Mouse (Mus musculus) adrenal gland, postnatal 36 days (tissue): ENCODE measurements around the gene Olfr1369-ps1. TPM values are rescaled to one million over a fixed set of nuclear protein-coding genes. Genes with fewer than 3 reads are reported as not detected.
"Not testable (repeated sequence)": the region's sequence is repeated elsewhere in the genome, so short reads cannot be mapped to it uniquely, and the experiment has no call there.

Source experiments
- DNase-seq, 2 experiments: peaks; one replicate each; pipeline ENCODE4 v3.0.0; 2021; ENCODE audit warnings: mixed read lengths in 1 of 2
- long read RNA-seq, 2 experiments: library from polyadenylated mRNA; stranded (forward); transcript quantifications; one replicate each; pipeline ENCODE4 v2.0.0; 2021; ENCODE audit warnings: borderline sequencing depth in 2 of 2
- total RNA-seq, 2 experiments: library from RNA; stranded (reverse); gene quantifications; 2 replicates each; pipeline ENCODE4 v1.2.3; 2021

Olfr1369-ps1 gene
- total RNA-seq: not detected
- long read RNA-seq, experiment 1: 0 reads
- long read RNA-seq, experiment 2, partial matches to known transcripts: 0 of 1 reads
- long read RNA-seq, experiment 2, other reads (novel, unspliced or antisense): 1 of 1 reads

GRCm38 (mm10) chr13:21111183-21111582, at the start of gene Olfr1369-ps1:
Gene Olfr1369-ps1, plus strand, starts transcription at chr13:21111483.
- DNase-seq: not testable (repeated sequence)

GRCm38 (mm10) chr13:21066021-21066420, 45.3 kb upstream of the Olfr1369-ps1 start:
- DNase-seq: no peak

GRCm38 (mm10) chr13:21074847-21075246, 36.4 kb upstream of the Olfr1369-ps1 start, which contains the start of gene Olfr1370:
Gene Olfr1370, minus strand, starts transcription at chr13:21074947.
- no peak for DNase-seq

GRCm38 (mm10) chr13:21082686-21083085, 28.6 kb upstream of the Olfr1369-ps1 start:
- peak in 1 of 2 experiments; percentile 1 for DNase-seq

GRCm38 (mm10) chr13:21109759-21110158, 1.5 kb upstream of the Olfr1369-ps1 start:
- no peak for DNase-seq

DNA sequence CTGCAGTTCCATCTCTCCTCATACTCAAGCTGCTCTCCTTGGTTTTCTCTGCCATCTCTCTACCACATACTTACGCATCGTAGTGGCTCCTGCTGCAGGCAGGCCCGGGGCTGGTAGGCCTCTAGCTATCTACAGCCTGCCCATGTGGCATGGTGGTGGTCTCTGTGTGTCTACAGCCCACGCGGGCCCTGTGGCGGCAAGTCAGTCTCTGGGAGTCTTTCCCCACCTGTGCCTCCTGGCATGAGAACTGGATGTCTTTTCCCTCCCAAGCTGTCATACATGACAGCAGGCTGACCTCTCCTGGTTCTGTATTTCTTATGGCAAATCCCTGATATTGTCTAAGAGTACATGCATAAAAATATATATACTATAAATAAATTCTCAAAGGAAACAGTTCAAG, 842 bp upstream of the Olfr1369-ps1 start:
- DNase-seq: no peak

DNA sequence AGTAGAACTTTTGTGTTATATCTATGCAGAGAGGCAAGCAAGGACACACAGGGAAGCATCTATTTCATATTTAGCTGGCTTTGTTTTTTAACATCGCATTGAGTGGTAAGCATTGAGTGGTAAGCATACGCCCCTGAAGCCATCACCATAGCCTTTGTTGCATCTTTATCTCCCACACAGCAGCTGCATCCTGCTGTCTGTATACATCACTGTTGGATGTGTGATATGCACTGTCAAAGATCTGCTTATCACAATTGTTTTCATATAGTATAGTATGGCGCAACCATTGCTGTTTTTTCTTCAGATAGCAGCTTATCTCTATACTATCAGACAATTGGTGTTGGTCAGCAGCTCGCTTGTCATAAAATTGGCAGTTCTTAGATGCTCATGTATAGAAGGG, 2.8 kb downstream of the Olfr1369-ps1 start:
- DNase-seq: no peak

GRCm38 (mm10) chr13:21129339-21129738, 18.1 kb downstream of the Olfr1369-ps1 start, which contains the start of gene Olfr263:
Gene Olfr263, plus strand, starts transcription at chr13:21129639.
- DNase-seq: not testable (repeated sequence)

GRCm38 (mm10) chr13:21142421-21142820, 31.1 kb downstream of the Olfr1369-ps1 start:
- DNase-seq: peak; percentile 18 to 44

DNA sequence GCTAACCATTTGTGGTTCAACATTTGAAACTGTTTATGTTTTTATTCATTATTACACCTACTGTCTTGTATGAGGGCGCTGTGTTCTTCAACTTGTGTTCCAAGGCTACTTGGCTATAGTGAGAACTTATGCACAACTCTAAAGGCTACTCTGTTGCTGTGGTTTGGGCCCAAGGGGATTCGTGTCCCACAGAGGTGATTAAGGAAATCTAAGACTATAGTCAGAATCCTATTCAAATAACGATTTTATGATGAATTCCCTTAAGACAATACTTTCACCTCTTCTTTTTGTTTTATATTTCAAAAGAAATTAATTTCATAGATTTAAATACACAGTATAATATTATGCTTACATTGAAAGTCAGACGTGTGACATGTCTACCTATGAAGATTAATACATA, 34.5 kb downstream of the Olfr1369-ps1 start, which contains the start of gene Olfr1368:
Gene Olfr1368 (minus strand): TSS at position 101 of the 400 bp plus-strand sequence.
- no peak for DNase-seq

- DNase-seq: no peak
Observed at GRCm38 (mm10) chr13:21155888-21156287, 44.6 kb downstream of the Olfr1369-ps1 start.

- no peak for DNase-seq
Observed at GRCm38 (mm10) chr13:21158071-21158470, 46.8 kb downstream of the Olfr1369-ps1 start.

GRCm38 (mm10) chr13:21158785-21159474, 47.6 kb downstream of the Olfr1369-ps1 start:
- DNase-seq: peak; percentile 92

DNA sequence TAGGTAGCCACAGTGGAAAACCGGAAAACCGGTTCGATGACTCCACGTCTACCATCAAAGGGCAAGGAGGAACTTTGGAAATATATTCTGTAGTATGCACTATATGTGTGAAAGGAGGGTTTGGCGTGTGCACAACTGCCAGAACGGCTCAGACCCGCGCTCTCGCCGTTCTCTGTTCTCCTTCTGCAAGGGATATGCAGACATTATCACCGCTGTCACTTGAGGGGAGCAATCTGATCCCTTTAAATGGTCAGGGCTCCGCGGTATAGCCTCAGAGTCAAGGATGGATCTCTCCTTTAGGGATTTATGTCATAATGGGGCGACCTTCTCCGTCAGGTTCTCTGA, 48.2 kb downstream of the Olfr1369-ps1 start:
- DNase-seq: peak in 1 of 2 experiments; percentile 29

DNA sequence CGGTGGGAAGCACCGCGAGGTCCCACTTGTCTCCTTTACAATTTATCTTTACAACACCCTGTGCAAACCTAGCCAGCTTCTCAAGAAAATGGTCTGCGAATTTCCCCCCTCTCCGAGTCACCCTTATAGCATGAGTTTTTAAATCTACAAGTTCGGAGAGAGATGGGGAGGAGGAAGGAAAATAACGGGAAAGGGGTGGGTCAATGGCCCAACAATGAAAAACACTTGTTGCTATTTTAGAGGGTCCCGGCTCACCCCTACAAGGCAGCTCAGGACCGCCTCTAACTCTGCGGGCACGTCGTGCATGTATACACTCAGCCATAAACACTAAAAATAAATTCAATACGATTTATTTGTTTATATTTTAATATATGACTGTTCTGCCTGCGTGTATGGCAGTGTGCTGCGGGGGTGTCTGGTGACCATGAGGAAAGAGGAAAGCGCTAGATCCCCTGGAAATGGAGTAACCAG, 48.8 kb downstream of the Olfr1369-ps1 start:
- no peak for DNase-seq

GRCm38 (mm10) chr13:21160657-21161590, 49.6 kb downstream of the Olfr1369-ps1 start:
- DNase-seq: peak; percentile 85 to 92

DNA sequence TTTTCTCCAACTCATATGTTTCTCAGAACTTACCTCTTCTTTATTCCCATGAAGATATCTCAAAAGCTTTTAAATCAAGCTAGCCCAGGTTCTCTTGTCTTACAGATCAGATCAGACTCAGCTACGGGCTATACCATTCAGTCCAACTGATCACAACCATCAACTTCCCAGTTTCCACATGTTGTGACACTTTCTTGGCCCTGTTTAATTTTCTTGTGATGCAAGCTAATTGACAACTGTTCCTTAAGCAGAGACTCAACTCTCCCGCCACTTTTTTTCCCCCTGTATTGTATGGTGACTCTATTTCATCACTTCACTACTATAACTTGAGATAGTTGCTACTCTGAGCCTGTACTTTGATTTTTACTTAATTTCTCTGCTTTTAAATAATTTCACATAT, 50.3 kb downstream of the Olfr1369-ps1 start:
- DNase-seq: no peak

GRCm38 (mm10) chr13:21162591-21162990, 51.3 kb downstream of the Olfr1369-ps1 start:
- no peak for DNase-seq

DNA sequence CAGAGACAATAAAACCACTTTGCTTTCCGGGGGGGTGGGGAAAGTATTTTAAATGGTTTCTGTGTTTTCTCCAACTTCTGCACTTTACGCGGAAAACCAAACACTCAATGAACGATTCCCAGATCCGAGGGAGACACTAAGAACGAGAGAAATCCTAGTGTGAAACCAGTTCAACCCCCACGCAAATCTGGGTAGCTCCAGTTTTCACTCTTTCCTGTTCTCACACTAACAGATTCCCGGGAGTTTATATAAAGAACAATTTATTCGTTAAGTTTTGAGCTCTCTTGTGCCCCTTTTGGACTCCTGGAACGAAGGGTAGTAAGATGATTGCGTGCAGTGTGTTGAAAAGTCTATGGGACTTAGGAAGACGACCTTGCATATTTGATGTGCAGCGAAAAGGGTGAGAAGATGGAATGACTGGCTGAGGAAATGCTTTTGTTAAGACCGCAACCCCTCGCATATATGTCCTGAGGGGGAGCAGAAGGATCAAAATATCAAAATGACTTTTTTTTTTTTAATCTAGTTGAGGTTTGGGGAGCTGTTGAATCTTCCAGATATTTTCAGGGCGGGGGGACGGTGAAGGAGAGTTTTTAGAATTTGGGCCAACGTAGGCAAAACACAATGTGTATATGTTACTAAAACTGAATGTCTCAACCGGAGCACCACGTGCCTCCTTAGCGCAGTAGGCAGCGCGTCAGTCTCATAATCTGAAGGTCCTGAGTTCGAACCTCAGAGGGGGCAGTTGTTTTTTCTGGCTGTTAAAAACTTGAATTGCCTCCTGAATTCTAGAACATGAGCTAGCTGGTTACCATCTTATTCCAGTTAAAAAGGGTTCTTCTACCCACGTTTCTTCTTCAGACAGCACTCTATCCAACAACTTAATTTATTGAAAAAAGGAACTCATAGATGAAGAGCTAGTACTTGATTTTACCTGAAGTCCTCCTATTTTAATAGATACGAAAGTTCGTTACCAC, 55.9 kb downstream of the Olfr1369-ps1 start:
- DNase-seq: peak; percentile 75

DNA sequence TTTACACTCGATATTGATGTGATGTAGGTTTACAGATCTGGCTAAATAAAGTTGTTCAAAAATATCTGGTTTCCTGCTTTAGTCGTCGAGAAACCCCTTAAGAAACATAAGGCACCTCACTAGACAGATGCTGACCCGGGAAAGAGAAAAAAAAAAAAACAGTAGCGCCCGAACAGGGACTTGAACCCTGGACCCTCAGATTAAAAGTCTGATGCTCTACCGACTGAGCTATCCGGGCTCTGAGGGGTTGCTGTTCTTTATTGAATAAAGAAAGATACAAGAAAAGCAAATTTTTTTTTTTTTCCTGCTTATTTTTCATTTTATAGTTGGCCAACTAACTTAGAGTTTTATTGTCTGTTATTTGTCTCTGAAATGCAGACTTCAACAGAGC, 56.6 kb downstream of the Olfr1369-ps1 start:
- DNase-seq: no peak

DNA sequence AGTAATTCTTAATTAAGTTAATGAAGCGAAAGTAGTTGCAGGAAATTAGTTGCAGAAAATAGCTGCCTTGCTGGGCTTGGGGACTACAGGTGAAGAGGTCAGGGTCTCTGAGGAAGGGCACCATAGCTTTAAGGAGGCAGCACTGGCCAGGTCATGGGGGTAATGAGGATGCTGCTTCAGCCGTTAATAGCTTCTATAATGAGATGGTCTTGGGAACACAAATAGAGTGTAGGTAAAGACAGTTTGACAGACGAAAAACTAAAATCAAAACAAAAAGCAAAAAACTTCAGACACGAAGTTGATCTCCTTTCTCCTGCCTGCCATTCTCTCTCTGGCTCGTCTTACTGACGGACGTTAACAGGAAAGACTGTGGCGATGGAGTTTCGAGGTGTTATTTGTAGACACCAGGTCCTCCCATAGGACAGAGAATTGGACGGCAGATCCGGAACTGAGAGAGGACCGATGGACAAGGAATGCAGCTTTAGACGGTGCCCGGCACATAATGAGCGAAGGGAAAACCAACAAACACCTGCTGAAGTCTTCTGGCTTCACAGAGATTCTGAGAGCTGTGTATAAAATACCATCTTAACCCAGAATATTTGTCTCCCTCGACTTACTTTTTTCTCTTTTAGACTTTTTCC, 57.2 kb downstream of the Olfr1369-ps1 start:
- peak; percentile 32 to 41 for DNase-seq
